Mouse (Mus musculus) regulatory T cell (primary cell): ENCODE data around the gene Gm13119.
"Not testable (repeated sequence)": the region's sequence is repeated elsewhere in the genome, so short reads cannot be mapped to it uniquely, and the experiment has no call there.

Experiments used
- in situ Hi-C: fragments of 300-600 bp; cut with MboI, MseI; formaldehyde crosslinking; loops from one replicate; pipeline ENCODE4 v1.15.1; 2025; ENCODE audit warnings: high pct_unique_total_duplicates

Gene Gm13119

GRCm38 (mm10) chr4:144357642-144358041 lies at the start of gene Gm13119:
Gene Gm13119 (plus strand): TSS chr4:144357942.
- in situ Hi-C loops = not testable (repeated sequence)

GRCm38 (mm10) chr4:144312666-144313460 lies 44.9 kb upstream of the Gm13119 start:
- in situ Hi-C loops = not testable (repeated sequence)

DNA sequence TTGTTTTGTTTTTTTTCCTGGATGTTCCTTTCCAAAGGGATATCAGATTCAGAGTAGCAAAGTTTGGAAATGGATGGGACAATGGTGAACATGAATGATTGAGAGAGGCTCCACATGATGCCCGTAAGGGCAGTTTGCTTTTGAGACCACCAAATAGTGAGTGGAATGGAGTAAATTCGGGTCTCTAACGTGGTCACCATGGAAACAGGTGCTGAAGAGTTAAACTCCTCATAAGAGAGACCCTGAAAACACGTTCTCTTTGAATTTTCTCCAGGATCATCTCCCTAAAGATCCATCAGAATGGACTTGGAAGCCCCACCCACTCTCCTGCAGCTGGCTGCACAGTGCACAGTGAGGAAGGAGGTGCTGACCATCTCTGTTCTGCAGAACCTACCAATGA lies 27.8 kb upstream of the Gm13119 start, which contains the start of gene Gm13128:
Gene Gm13128, plus strand, starts transcription at position 301 of the 400 bp plus-strand sequence.
- in situ Hi-C loops = loop anchor here (5.0 kb wide), 1 partner anchor 338 kb away; the partner anchor contains the start of gene Pramef17

- in situ Hi-C loops = not testable (repeated sequence)
Observed at GRCm38 (mm10) chr4:144335856-144336255, 21.9 kb upstream of the Gm13119 start.

DNA sequence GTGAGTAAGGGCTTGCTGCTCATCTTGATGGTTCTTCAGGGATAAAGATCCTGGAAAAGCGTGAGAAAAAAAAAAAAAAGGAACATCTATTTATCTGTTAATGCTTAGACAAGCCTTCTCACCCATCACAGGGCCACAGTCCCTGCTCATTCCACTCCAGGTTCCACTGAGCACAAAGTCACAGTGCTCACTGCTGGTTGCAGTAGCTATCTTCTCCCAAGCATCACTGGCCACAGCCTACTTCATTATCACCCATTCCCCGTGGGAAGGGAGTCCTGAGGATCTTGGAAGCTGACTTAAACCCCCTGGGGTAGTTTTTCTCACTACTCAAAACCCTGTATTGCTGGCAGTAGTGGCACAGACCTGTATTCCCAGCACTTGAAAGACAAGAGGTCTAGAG lies 20.2 kb downstream of the Gm13119 start, which contains the start of gene Pramef20:
Gene Pramef20, minus strand, starts transcription at position 23 of the 400 bp plus-strand sequence.
- in situ Hi-C loops = no loop called here

DNA sequence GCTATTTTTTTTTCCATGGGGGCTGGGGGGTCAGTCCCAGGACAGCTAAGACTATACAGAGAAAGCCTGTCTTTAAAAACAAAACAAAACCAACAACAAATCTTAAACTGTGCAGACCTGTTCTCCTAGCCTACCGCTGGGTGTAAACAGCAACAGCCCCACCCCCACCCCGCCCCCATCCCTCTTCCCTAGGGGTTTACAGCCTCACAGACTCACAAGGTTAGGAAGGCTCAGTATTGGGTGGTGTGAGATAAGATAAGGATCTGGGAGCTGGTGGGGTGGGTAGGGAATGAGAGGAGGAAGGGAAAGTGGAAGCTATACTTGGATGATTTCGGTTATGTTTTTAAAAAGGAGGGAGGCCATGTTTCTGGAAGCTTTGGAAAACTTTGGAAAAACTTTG lies 38.6 kb downstream of the Gm13119 start:
- in situ Hi-C loops = no loop called here

DNA sequence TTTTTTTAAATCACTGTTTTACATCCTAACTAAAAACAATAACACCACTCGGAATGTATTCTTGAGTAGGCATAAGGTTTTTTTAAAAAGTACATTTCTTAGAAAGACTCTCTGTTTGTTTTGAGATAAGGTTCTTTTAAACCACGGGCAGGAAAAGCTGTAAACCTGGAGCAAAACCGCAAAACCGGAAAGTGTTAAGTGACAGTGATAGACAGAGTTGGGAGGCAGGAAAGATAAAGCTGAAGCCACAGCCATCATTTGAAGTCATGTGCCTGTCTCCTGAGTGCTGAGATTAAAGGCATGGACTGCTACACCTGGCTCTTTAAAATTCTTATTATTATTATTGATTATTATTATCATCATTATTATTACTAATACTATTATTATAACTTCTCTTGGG lies 45.0 kb downstream of the Gm13119 start:
- in situ Hi-C loops = no loop called here

- in situ Hi-C loops = no loop called here
Observed at GRCm38 (mm10) chr4:144404456-144405086, 46.8 kb downstream of the Gm13119 start.

GRCm38 (mm10) chr4:144406261-144406660 lies 48.5 kb downstream of the Gm13119 start:
- in situ Hi-C loops = no loop called here

DNA sequence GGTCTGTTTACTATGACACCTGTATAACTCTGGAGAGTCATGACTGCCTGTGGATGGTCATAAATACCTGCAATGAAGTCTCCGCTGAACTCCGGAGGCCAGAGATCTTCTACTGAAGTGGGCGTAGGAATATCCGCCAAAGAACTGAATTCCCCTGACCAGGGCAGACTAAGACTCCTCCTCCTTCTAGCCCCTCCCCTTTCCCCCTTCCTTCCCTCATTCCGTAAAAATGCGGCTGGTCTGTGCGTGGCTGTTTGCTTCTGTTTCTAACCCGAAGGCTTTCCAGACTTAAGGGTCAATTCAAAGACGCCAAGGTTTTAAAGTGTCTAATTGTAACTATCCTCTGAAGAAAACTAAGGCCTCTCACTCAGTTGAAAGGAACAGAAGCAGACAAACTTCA lies 50.5 kb downstream of the Gm13119 start, which contains the start of gene Pramef12:
Gene Pramef12, minus strand, starts transcription at position 175 of the 400 bp plus-strand sequence.
- in situ Hi-C loops = no loop called here
